Mouse (Mus musculus) hindbrain, embryonic 14.5 days (tissue): ENCODE data around the gene Tex13c1. TPM values are rescaled to one million over a fixed set of nuclear protein-coding genes. Genes with fewer than 3 reads are reported as not detected.

Source experiments
- ATAC-seq: fragments of 200-750 bp; cut with Nextera tagmentation; 2 replicates; pipeline ENCODE4 v1.8.0; 2017; ENCODE audit warnings: moderate number of reproducible peaks, mild to moderate bottlenecking, moderate TSS enrichment, moderate library complexity; ENCODE audit not compliant: low FRiP score
- DNase-seq: peaks from one replicate; pipeline ENCODE4 v3.0.0-alpha.2; 2015; ENCODE audit warnings: low spot score
- H3K27ac ChIP-seq: fragments of 300-500 bp; sonication (generic); 2 replicates; pipeline ENCODE4 v1.5.1; 2014; ENCODE audit warnings: mild to moderate bottlenecking, moderate library complexity
- H3K27me3 ChIP-seq: fragments of 300-500 bp; sonication (generic); 2 replicates; pipeline ENCODE4 v1.6.1; 2014; ENCODE audit warnings: mild to moderate bottlenecking, low read length, mixed read lengths; ENCODE audit not compliant: control insufficient read depth, insufficient read depth
- H3K36me3 ChIP-seq: fragments of 300-500 bp; sonication (generic); replicated peaks from 2 replicates; pipeline ENCODE4 v1.6.1; 2014; ENCODE audit not compliant: control insufficient read depth, insufficient read depth
- H3K4me1 ChIP-seq: fragments of 300-500 bp; sonication (generic); replicated peaks from 2 replicates; pipeline ENCODE4 v1.6.1; 2014; ENCODE audit warnings: antibody characterized with exemption, low read length, mixed read lengths; ENCODE audit not compliant: control insufficient read depth, insufficient read depth
- H3K4me2 ChIP-seq: fragments of 300-500 bp; sonication (generic); replicated peaks from 2 replicates; pipeline ENCODE4 v1.6.1; 2014; ENCODE audit warnings: mild to moderate bottlenecking, moderate library complexity
- H3K4me3 ChIP-seq: fragments of 300-500 bp; sonication (generic); replicated peaks from 2 replicates; pipeline ENCODE4 v1.5.1; 2014; ENCODE audit warnings: mild to moderate bottlenecking, low read length
- H3K9ac ChIP-seq: fragments of 300-500 bp; sonication (generic); 2 replicates; pipeline ENCODE4 v1.6.1; 2014
- H3K9me3 ChIP-seq: fragments of 300-500 bp; sonication (generic); 2 replicates; pipeline ENCODE4 v1.6.1; 2016; ENCODE audit warnings: low read length; ENCODE audit not compliant: control insufficient read depth
- WGBS: fragments of 180-500 bp; shearing (Covaris S2); extraction: QIAGEN DNeasy Blood & Tissue Kit; methylation state at CpG from one replicate; pipeline ENCODE4 v1.1.7; 2014; 5-methylcytosine and 5-hydroxymethylcytosine counted together
- polyA plus RNA-seq: library from polyadenylated mRNA; unstranded; fragments of >200 nt; fragmentation: Nextera tagmentation; extraction: Ambion mirVana; gene quantifications from 2 replicates; pipeline ENCODE4 v1.2.1, GENCODE M21; 2014

The Tex13c1 gene
- polyA plus RNA-seq, result not detected in 2 replicates

DNA sequence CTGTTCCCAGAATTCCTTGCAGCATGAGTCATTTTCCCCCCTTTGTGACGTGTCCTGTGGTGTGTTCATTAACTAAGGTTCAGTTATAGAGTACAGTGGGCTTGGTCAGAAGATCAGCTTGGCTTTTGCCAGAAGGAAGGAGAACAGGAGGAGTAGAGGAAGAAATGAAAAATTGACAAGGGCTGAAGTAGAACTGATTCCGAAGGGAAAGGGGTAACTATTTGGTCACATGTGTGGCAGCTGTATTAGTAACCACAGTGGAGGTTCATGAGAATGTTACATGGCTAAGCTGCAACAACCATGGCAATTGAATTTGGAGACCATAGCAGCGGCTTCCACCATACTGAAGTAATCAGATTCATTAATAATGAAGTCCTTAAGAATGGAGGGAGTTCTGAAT, at the start of gene Tex13c1:
Tex13c1 (plus strand) TSS at position 301 of the 400 bp plus-strand sequence.
- no peak within 1 kb of the TSS for H3K27ac ChIP-seq
- ATAC-seq (no peak), DNase-seq (no peak)
- no peaks in the 10 kb centered on the region for H3K9me3 ChIP-seq
- H3K4me3 ChIP-seq, result no peak within 1 kb of the TSS
- no peaks in the 10 kb centered on the region for H3K36me3 ChIP-seq
- H3K9ac ChIP-seq, result no peak within 1 kb of the TSS
- no peak within 1 kb of the TSS for H3K4me2 ChIP-seq
- H3K4me1 ChIP-seq, result no peaks in the 10 kb centered on the region
- no peaks in the 10 kb centered on the region for H3K27me3 ChIP-seq
- WGBS, result 83% methylated on average over 3 of the region's 3 CpGs

Other genes with a start within 250 kb of the Tex13c1 start
- 30.8 and 31.0 TPM in 2 replicates for gene Tenm1, start 162.0 kb upstream of the Tex13c1 start, polyA plus RNA-seq